Mouse (Mus musculus): ENCODE measurements around the gene Gm17949. TPM values are rescaled to one million over a fixed set of nuclear protein-coding genes. Genes with fewer than 3 reads are reported as not detected.

Gm17949 gene
- polyA plus RNA-seq, 1 experiment: 0.04 TPM

DNA sequence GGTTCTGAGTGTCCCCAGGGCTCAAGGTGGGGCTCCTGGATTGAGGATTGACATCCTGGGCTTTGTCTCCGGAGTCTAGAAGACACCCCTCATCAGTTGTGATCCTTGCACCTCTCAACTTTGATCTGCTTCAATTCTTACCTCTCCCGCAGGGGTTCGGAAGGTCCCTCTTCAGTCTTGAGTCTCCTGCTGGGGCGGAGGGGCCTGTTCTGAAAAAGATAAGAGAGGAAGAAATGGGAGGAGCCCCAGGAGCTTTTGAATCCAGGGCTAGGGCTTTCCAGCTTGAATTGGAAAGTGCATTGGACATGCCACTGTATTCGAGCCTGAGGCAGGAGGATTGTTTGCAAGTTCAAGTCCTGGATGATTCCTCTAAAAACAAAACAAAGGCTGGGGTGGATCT is 55.6 kb downstream of the Gm17949 start:
- Histone ChIP-seq H3K36me3 (ENCODE audit: control insufficient read depth, insufficient read depth) (no peaks in the 10 kb centered on the region), H3K27me3 (ENCODE audit: control insufficient read depth, insufficient read depth, insufficient read length) (peaks cover 74% of the 10 kb centered on the region), H3ac (ENCODE audit: control insufficient read depth, insufficient read length) (no peak overlapping the region), H3K79me2 (ENCODE audit: control insufficient read depth, insufficient read depth) (no peaks in the 10 kb centered on the region), H3K4me3 (no peak overlapping the region), H3K4me2 (ENCODE audit: low read depth) (no peak overlapping the region)
- TF ChIP-seq USF1 (IDR thresholded peaks at IDR 0.05; ENCODE audit: low read depth): no peak
- TF ChIP-seq SRF (IDR thresholded peaks at IDR 0.05; ENCODE audit: control insufficient read depth, insufficient read length, low read depth): no peak
- TF ChIP-seq CEBPB (IDR thresholded peaks at IDR 0.05; ENCODE audit: insufficient read depth, poor library complexity, severe bottlenecking): no peak
- no peak for TF ChIP-seq MAX (IDR thresholded peaks at IDR 0.05; ENCODE audit: low read depth)
- TF ChIP-seq TCF12 (IDR thresholded peaks at IDR 0.05; ENCODE audit: insufficient read depth, poor library complexity, severe bottlenecking): no peak
- TF ChIP-seq REST (IDR thresholded peaks at IDR 0.05; ENCODE audit: insufficient read depth, insufficient read length): no peak
- no peak for TF ChIP-seq POLR2A (IDR thresholded peaks at IDR 0.05; ENCODE audit: insufficient read length, low read depth)
- TF ChIP-seq E2F4 (IDR thresholded peaks at IDR 0.05; ENCODE audit: insufficient read depth): no peak
- TF ChIP-seq MYOD1 (IDR thresholded peaks at IDR 0.05; ENCODE audit: control insufficient read depth in 1 of 3, insufficient read length in 2 of 3, low read depth in 2 of 3): no peak
- no peak for TF ChIP-seq POLR2AphosphoS2 (IDR thresholded peaks at IDR 0.05; ENCODE audit: insufficient read length, low read depth)
- TF ChIP-seq MYOG (IDR thresholded peaks at IDR 0.05; ENCODE audit: control insufficient read depth in 1 of 3, insufficient read depth in 1 of 3, insufficient read length in 2 of 3, low read depth in 2 of 3): no peak
- no peak for TF ChIP-seq TCF3 (IDR thresholded peaks at IDR 0.05; ENCODE audit: insufficient read length, low read depth)

DNA sequence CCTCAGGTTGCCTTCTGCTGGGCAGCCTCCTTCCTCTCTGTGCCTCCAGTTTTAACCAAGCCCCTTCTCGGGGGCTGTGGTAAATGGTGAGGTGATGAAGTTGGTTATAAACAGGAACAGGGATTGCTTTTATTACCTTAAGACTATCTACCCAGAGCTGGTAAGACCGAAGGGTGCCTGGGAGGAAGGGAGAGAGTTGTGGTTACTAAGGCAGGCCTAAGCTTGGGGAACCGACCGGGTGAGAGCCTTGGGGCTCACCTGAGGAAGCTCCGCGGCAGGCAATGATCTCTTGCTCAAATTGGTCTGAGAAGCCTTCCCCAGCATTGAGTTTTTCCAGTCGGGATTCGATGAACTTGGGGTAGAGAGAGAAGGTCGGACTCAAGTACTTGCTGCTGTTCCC is 59.0 kb downstream of the Gm17949 start:
- TF ChIP-seq E2F4 (IDR thresholded peaks at IDR 0.05; ENCODE audit: insufficient read depth): no peak
- no peak for TF ChIP-seq MYOG (IDR thresholded peaks at IDR 0.05; ENCODE audit: control insufficient read depth in 1 of 3, insufficient read depth in 1 of 3, insufficient read length in 2 of 3, low read depth in 2 of 3)
- TF ChIP-seq TCF12 (IDR thresholded peaks at IDR 0.05; ENCODE audit: insufficient read depth, poor library complexity, severe bottlenecking): no peak
- TF ChIP-seq TCF3 (IDR thresholded peaks at IDR 0.05; ENCODE audit: insufficient read length, low read depth): no peak
- TF ChIP-seq SRF (IDR thresholded peaks at IDR 0.05; ENCODE audit: control insufficient read depth, insufficient read length, low read depth): no peak
- TF ChIP-seq CEBPB (IDR thresholded peaks at IDR 0.05; ENCODE audit: insufficient read depth, poor library complexity, severe bottlenecking): no peak
- no peak for TF ChIP-seq POLR2A (IDR thresholded peaks at IDR 0.05; ENCODE audit: insufficient read length, low read depth)
- no peak for TF ChIP-seq MAX (IDR thresholded peaks at IDR 0.05; ENCODE audit: low read depth)
- no peak for TF ChIP-seq USF1 (IDR thresholded peaks at IDR 0.05; ENCODE audit: low read depth)
- H3K36me3 ChIP-seq (ENCODE audit: control insufficient read depth, insufficient read depth): no peaks in the 10 kb centered on the region
- H3K4me2 ChIP-seq (ENCODE audit: low read depth): no peak overlapping the region
- no peaks in the 10 kb centered on the region for H3K79me2 ChIP-seq (ENCODE audit: control insufficient read depth, insufficient read depth)
- no peak overlapping the region for H3K4me3 ChIP-seq
- H3K27me3 ChIP-seq (ENCODE audit: control insufficient read depth, insufficient read depth, insufficient read length): peaks cover 67% of the 10 kb centered on the region
- H3ac ChIP-seq (ENCODE audit: control insufficient read depth, insufficient read length): no peak overlapping the region

DNA sequence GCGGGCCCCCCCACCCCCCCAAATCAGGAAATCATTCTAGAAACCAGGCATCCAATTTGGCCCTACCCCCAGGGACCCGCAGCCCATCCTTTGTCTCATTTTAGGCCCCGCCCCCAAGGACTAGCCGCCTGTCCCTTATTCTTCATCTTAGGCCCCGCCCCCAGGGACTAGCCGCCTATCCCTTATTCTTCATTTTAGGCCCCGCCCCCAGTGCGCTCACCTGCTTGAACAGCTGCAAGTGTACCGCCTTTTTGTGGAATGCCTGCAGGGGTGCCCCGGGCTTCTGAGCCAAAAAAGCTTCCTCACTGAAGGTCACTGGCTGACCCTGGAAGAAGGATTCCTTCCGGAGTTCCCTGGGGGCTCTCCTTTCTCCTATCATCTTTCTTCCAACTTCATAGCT is 59.4 kb downstream of the Gm17949 start:
- H3K4me2 ChIP-seq (ENCODE audit: low read depth): no peak overlapping the region
- peaks cover 66% of the 10 kb centered on the region for H3K27me3 ChIP-seq (ENCODE audit: control insufficient read depth, insufficient read depth, insufficient read length)
- TF ChIP-seq MYOG (IDR thresholded peaks at IDR 0.05; ENCODE audit: control insufficient read depth in 1 of 3, insufficient read depth in 1 of 3, insufficient read length in 2 of 3, low read depth in 2 of 3) (peak in 1 of 3 experiments; percentile 53), MYOD1 (IDR thresholded peaks at IDR 0.05; ENCODE audit: control insufficient read depth in 1 of 3, insufficient read length in 2 of 3, low read depth in 2 of 3) (peak in 1 of 3 experiments; percentile 9), E2F4 (IDR thresholded peaks at IDR 0.05; ENCODE audit: insufficient read depth) (no peak), TCF12 (IDR thresholded peaks at IDR 0.05; ENCODE audit: insufficient read depth, poor library complexity, severe bottlenecking) (no peak)

More for the DNA sequence above, 59.4 kb downstream of the Gm17949 start:
- no peaks in the 10 kb centered on the region for H3K79me2 ChIP-seq (ENCODE audit: control insufficient read depth, insufficient read depth)
- no peaks in the 10 kb centered on the region for H3K36me3 ChIP-seq (ENCODE audit: control insufficient read depth, insufficient read depth)
- no peak overlapping the region for H3ac ChIP-seq (ENCODE audit: control insufficient read depth, insufficient read length)
- no peak overlapping the region for H3K4me3 ChIP-seq

Other genes starting within 250 kb of the Gm17949 start
- 38.7 TPM for gene Dus3l, start 246.7 kb upstream of the Gm17949 start, polyA plus RNA-seq (2012; fragmentation: generic; extraction: Trizol)
- 0.16 TPM for gene Prr22, start 241.2 kb upstream of the Gm17949 start, polyA plus RNA-seq (2012; fragmentation: generic; extraction: Trizol)
- gene Rfx2, start 180.5 kb upstream of the Gm17949 start, polyA plus RNA-seq (2012; fragmentation: generic; extraction: Trizol): 4.4 TPM
- gene Acsbg2, start 137.0 kb upstream of the Gm17949 start, polyA plus RNA-seq (2012; fragmentation: generic; extraction: Trizol): not detected
- gene 1700061G19Rik, start 136.0 kb upstream of the Gm17949 start, polyA plus RNA-seq (2012; fragmentation: generic; extraction: Trizol): 0.01 TPM
- 28.5 TPM for gene Mllt1, start 76.1 kb upstream of the Gm17949 start, polyA plus RNA-seq (2012; fragmentation: generic; extraction: Trizol)
- not detected for gene Acer1, start 29.3 kb upstream of the Gm17949 start, polyA plus RNA-seq (2012; fragmentation: generic; extraction: Trizol)
- gene Clpp, start 21.2 kb upstream of the Gm17949 start, polyA plus RNA-seq (2012; fragmentation: generic; extraction: Trizol): 154 TPM
- gene Alkbh7, start 14.1 kb upstream of the Gm17949 start, polyA plus RNA-seq (2012; fragmentation: generic; extraction: Trizol): 61.9 TPM
- gene Pspn, start 11.5 kb upstream of the Gm17949 start, polyA plus RNA-seq (2012; fragmentation: generic; extraction: Trizol): 1.1 TPM
- gene Gtf2f1, start 181 bp upstream of the Gm17949 start, polyA plus RNA-seq (2012; fragmentation: generic; extraction: Trizol): 61.6 TPM
- gene Khsrp, start 20.1 kb downstream of the Gm17949 start, polyA plus RNA-seq (2012; fragmentation: generic; extraction: Trizol): 42.5 TPM
- gene Slc25a41, start 30.2 kb downstream of the Gm17949 start, polyA plus RNA-seq (2012; fragmentation: generic; extraction: Trizol): not detected
- gene Crb3, start 47.6 kb downstream of the Gm17949 start, polyA plus RNA-seq (2012; fragmentation: generic; extraction: Trizol): not detected
- 2.2 TPM for gene Slc25a23, start 48.4 kb downstream of the Gm17949 start, polyA plus RNA-seq (2012; fragmentation: generic; extraction: Trizol)
- 0.04 TPM for gene Dennd1c, start 67.0 kb downstream of the Gm17949 start, polyA plus RNA-seq (2012; fragmentation: generic; extraction: Trizol)
- gene Tubb4a, start 76.3 kb downstream of the Gm17949 start, polyA plus RNA-seq (2012; fragmentation: generic; extraction: Trizol): 0.14 TPM
- gene Tnfsf9, start 93.9 kb downstream of the Gm17949 start, polyA plus RNA-seq (2012; fragmentation: generic; extraction: Trizol): 7.0 TPM
- gene Cd70, start 138.3 kb downstream of the Gm17949 start, polyA plus RNA-seq (2012; fragmentation: generic; extraction: Trizol): not detected
- not detected for gene Tnfsf14, start 182.7 kb downstream of the Gm17949 start, polyA plus RNA-seq (2012; fragmentation: generic; extraction: Trizol)
- 0.12 TPM for gene C3, start 216.7 kb downstream of the Gm17949 start, polyA plus RNA-seq (2012; fragmentation: generic; extraction: Trizol)
- 53.9 TPM for gene Gpr108, start 237.0 kb downstream of the Gm17949 start, polyA plus RNA-seq (2012; fragmentation: generic; extraction: Trizol)
- gene Trip10, start 238.0 kb downstream of the Gm17949 start, polyA plus RNA-seq (2012; fragmentation: generic; extraction: Trizol): 39.2 TPM